Mouse (Mus musculus): ENCODE measurements around the gene Gars.

The Gars gene

GRCm38 (mm10) chr6:55037799-55038670 is at the start of gene Gars:
Gars (plus strand) TSS chr6:55038007.
- DNase-seq: peak; percentile 90

- DNase-seq: no peak
Observed at GRCm38 (mm10) chr6:54988141-54988540, 49.7 kb upstream of the Gars start.

GRCm38 (mm10) chr6:54991189-54991588 is 46.6 kb upstream of the Gars start:
- no peak for DNase-seq

GRCm38 (mm10) chr6:54992141-54992540 is 45.7 kb upstream of the Gars start:
- no peak for DNase-seq

- DNase-seq: peak; percentile 98
Observed at GRCm38 (mm10) chr6:54992734-54993260, 45.0 kb upstream of the Gars start, which contains the start of gene Ggct. Ggct (minus strand) TSS chr6:54992950.

- DNase-seq: no peak
Observed at GRCm38 (mm10) chr6:54996361-54996760, 41.4 kb upstream of the Gars start.

- DNase-seq: no peak
Observed at GRCm38 (mm10) chr6:54997726-54998125, 40.1 kb upstream of the Gars start.

- no peak for DNase-seq
Observed at GRCm38 (mm10) chr6:55001320-55001719, 36.5 kb upstream of the Gars start.

- no peak for DNase-seq
Observed at GRCm38 (mm10) chr6:55002438-55002837, 35.4 kb upstream of the Gars start.

GRCm38 (mm10) chr6:55003559-55003958 is 34.2 kb upstream of the Gars start:
- no peak for DNase-seq

- no peak for DNase-seq
Observed at GRCm38 (mm10) chr6:55008401-55008800, 29.4 kb upstream of the Gars start.

- DNase-seq: peak; percentile 30
Observed at GRCm38 (mm10) chr6:55009391-55010230, 28.2 kb upstream of the Gars start.

GRCm38 (mm10) chr6:55010330-55011091 is 27.3 kb upstream of the Gars start:
- no peak for DNase-seq

- no peak for DNase-seq
Observed at GRCm38 (mm10) chr6:55012516-55012915, 25.3 kb upstream of the Gars start.

GRCm38 (mm10) chr6:55014184-55014583 is 23.6 kb upstream of the Gars start:
- no peak for DNase-seq

GRCm38 (mm10) chr6:55016236-55016635 is 21.6 kb upstream of the Gars start:
- DNase-seq: peak; percentile 76

GRCm38 (mm10) chr6:55016710-55017583 is 20.9 kb upstream of the Gars start:
- peak; percentile 70 for DNase-seq

GRCm38 (mm10) chr6:55018417-55018816 is 19.4 kb upstream of the Gars start:
- no peak for DNase-seq

GRCm38 (mm10) chr6:55021806-55022205 is 16.0 kb upstream of the Gars start:
- DNase-seq: no peak

GRCm38 (mm10) chr6:55027642-55028041 is 10.2 kb upstream of the Gars start:
- no peak for DNase-seq

GRCm38 (mm10) chr6:55036731-55037130 is 1.1 kb upstream of the Gars start:
- DNase-seq: no peak
